Mouse (Mus musculus): ENCODE measurements at regions not wholly inside any gene's neighbourhood (a gene's known extent, or its start where the extent isn't known, plus 50 kb on each side); places are given as distances from the start of the nearest gene placed in this dataset.
A peak's percentile ranks its signal among the peaks of the same experiment; 100 is the strongest.
"Not testable (repeated sequence)": the region's sequence is repeated elsewhere in the genome, so short reads cannot be mapped to it uniquely, and the experiment has no call there.

- DNase-seq: no peak
Measured at GRCm38 (mm10) chr10:14333344-14333743, 212.1 kb downstream of the Adgrg6 start.

DNA sequence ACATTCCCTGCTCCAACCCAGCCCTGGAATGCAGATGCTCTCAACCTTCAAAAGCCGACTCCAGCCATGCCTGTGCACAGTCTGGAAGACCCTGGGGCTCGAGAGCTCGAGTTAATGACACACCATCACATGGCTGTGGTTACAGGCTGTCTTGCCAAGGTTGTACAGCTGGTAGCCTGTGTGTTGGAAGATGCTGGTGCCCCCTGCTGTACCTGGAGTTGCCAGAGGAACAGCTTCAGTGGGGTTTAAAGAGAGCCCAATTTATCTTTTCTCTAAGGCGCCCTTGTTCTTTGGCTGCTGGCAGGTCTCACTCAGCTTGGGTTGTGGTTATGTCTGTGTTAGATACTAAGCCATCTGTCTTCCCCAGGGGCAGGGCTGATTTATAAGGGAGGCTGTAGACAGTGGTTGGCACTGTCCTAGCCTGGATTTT lies 212.8 kb downstream of the Adgrg6 start:
- DNase-seq: peak; percentile 50

DNA sequence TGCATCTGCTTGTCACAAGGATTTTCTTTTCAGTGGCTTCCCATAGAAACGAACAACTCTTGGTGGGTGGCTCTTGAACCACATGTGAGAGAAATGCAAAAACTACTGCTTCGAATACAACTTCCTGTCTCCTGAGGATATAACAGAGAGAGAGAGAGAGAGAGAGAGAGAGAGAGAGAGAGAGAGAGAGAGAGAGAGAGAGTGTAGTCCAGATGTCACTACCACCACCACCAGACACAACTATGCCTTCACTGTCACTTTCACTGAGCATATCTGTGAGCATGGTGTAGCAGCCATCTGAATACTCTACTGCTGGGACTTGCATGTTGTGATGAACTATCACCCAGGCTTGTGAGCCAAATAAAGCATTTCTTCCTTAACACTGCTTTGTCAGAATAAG lies 216.6 kb downstream of the Adgrg6 start:
- no peak for DNase-seq

DNA sequence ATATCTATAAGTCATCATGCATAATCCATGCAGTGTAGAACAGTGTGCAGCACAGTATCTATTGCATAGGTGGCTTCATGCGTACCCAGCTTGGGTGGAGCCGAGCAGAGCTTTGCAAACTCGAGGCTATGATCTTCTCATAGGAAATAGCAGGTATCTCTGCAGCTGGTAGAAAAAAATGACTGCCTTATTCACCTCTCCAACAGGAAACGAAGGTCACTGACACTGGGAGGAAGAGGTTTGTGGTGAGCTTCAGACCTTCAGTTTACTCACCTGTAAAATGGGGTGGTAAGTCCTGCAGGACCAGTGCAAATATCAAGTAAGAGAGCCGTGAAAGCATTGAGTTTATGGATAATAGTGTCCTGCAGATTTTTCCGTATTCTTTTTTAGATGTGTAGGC lies 219.2 kb downstream of the Adgrg6 start:
- no peak for DNase-seq

GRCm38 (mm10) chr10:14321503-14321902 lies 224.0 kb downstream of the Adgrg6 start:
- DNase-seq: peak; percentile 85

- no peak for DNase-seq
Measured at GRCm38 (mm10) chr10:14315232-14315631, 230.2 kb downstream of the Adgrg6 start.

GRCm38 (mm10) chr10:14314607-14315006 lies 230.9 kb downstream of the Adgrg6 start:
- peak; percentile 70 for DNase-seq

- no peak for DNase-seq
Measured at GRCm38 (mm10) chr10:14314004-14314581, 231.4 kb downstream of the Adgrg6 start.

DNA sequence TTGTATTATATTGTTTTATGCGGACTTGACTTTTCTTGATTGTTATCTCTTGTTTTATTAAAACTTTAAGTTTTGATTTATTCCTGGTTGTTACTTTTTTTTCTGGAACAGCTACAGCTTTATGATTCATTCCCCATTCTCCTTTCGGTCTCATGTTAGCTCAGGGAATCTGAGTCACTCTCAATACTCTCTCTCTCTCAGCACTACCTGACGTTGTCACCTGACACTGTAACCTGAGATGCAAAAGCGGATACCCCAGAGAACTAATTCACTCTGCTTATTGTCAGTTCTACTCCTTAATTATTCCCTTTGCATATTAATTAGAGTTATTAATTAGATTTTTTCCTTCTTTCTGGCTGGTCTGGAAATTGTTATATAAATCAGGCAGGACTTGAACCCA lies 232.5 kb downstream of the Adgrg6 start:
- DNase-seq: no peak

DNA sequence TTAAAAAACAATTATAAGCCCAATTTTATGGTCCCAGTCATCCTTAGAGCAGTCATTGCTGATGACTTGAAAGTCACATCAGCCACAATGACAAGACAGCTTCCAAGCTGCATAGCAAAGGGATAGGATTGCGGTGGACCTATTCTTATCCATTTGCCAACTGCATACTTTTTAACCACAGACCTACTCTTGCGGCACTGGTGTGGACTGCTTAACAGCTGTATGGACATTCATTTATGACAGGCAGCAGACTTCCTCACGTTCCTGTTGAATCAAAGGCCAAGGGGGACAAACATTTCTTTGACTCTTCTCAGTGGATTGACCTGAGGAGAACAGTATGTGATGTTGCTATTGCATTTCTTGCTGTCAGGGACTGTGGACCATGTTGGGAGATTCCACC lies 233.5 kb downstream of the Adgrg6 start:
- no peak for DNase-seq

DNA sequence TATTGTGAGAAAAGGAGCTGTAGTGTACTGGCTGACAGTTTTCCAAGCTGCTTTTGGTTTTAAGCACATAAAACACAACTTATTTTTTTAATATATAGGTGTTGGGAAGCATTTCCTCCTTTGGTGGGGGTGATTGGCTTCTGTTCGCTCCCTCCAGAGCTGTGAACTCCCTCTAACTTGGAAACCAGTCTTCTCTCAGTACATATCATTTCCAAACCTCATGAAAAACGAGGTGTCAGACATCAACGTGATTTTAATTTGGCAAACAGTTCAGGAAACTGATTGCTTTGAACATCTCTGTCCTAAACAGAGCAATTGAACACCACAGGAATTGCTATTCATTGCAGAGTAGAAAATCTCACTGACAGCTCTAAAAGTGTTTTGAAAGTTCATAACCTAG lies 238.6 kb downstream of the Adgrg6 start:
- no peak for DNase-seq

DNA sequence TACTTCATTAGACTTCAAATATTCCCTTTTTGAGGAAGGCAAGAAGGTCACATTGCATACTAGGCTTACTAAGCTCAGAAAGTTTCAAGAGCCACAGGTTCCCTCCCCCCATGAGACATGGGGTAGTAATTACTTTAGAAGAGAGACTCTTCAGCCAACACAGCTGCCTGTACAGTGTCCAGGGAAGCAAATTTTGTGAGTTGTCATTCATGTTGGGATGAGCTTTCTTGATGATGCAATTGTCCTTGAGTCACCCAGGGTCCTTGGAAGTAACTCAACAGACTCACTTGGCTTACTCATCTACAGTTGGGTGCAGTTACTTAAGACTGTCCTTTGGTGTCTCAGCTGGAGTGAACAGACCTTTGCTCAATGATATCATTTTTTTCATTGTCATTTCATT lies 242.0 kb downstream of the Adgrg6 start:
- no peak for DNase-seq

- DNase-seq: no peak
Measured at GRCm38 (mm10) chr10:14296147-14296546, 249.3 kb downstream of the Adgrg6 start.

DNA sequence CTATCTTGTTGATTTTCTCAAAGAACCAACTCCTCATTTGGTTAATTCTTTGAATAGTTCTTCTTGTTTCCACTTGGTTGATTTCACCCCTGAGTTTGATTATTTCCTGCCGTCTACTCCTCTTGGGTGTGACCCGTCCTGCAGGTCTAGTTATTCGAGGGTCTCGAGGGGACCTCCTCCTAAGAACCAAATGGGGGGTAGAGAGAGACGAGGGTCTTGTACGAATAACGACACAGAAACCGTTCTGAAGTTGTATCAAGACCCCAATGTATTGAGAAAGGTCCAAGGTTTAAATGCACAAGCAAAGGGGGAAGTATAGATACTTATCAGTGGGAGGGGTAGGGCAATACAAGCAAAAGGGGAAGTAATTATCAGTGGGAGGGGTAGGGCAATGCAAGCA lies 252.8 kb downstream of the Adgrg6 start:
- not testable (repeated sequence) for DNase-seq

DNA sequence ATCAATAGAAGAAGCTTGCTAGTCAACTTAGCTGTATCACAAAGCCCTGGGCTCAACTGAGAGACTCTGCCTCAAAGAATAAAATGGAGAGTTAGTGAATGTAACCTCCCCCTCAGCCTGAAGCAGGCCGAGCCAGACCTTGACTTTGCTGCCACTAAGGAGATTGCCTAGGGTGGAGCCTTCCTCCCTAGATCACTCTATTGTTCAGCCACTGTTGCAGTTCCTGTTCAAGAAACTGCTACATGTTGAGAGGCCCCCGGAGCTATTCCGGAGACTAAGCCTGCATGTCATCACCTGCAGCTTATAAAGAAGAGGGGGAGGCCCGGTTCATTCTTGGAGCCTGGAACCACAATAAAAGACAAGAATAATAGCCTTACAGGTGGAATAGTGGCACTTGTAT lies 257.9 kb downstream of the Adgrg6 start:
- no peak for DNase-seq

GRCm38 (mm10) chr10:14276631-14277030 lies 268.8 kb downstream of the Adgrg6 start:
- no peak for DNase-seq

DNA sequence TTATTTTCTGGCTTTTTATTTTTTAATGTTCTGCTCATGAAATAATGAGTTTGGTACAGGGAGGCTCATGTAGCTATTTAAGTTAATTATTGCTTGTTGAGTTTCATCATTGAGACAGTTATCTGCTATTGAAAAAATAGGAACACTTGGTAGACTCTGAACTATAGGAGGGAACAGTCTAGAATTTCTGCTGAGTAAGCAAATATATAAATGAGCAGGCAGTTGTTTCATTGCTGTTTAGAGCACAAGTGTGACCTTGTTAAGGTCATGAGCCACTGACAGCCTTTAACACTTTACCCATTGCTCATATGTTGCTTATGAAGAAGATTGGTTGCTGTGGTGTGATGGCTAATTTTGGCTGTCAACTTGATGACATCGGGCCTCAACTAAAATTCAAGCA lies 270.0 kb downstream of the Adgrg6 start:
- no peak for DNase-seq

DNA sequence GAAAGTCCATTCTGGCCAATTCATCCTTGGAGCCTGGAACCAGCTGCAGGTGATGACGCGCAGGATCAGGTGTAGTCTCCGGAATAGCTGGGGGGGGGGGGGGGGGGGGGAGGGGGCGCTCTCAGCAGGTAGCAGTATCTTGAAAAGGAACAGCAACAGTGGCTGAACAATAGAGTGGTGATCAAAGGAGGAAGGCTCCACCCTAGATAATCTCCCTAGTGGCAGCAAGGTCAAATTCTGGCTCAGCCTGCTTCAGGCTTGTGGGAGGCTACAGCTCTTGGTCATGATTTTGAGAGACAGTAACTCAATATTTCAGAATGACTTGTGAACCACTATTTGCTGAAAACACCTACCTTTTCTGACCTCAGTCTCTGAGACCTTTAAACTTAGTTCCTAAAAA lies 275.5 kb downstream of the Adgrg6 start:
- no peak for DNase-seq

GRCm38 (mm10) chr10:14267641-14268040 lies 277.8 kb downstream of the Adgrg6 start:
- DNase-seq: no peak

GRCm38 (mm10) chr10:14239670-14240069 lies 273.8 kb downstream of the Hivep2 start:
- DNase-seq: no peak

GRCm38 (mm10) chr10:14234896-14235604 lies 269.2 kb downstream of the Hivep2 start:
- peak; percentile 65 for DNase-seq

DNA sequence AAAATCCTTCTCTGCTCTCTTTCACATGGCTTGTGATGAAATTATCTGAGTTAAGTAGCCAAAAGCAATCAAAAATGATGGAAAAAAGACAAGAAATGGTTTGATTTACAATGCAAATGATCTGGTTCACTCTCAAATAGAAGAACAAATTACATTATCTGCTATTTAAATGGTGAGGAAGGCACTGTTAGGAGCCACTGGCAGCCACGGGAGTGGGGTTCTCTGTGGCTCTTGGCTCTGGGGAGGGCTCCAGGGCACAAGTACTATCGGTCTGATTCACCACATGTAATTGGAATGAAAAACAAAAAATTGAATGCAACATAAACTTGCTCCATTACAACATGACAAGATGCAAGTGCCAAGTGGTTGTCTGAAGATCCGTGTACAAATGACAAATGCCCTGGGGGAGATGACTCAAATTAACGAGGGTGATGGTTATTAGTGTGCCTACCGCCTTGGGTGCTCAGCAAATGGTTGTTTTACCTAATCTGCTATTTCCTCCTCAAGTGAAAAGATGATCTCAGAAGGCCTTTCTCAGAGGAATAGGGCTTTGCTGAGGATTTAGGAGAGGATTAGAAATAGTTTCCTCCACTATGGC lies 268.2 kb downstream of the Hivep2 start:
- peak; percentile 9 for DNase-seq

DNA sequence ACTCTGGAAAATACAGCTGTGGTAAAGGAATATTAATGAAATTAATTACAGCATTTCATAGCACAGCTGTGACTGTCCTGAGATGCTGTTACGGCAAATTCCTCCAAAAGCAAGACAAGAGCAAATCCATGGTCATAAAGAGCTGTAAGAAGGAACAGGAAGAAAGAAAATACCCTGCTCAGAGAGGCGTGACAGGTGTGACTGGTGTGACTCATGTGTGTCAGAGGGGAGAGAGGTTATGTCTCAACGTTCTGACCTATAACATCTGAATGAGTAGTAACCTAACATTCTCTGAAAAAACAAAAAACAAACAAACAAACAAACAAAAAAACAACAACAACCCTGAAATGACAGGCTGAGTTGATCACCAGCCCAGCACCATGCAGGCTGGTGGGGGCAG lies 267.5 kb downstream of the Hivep2 start:
- DNase-seq: peak; percentile 33

DNA sequence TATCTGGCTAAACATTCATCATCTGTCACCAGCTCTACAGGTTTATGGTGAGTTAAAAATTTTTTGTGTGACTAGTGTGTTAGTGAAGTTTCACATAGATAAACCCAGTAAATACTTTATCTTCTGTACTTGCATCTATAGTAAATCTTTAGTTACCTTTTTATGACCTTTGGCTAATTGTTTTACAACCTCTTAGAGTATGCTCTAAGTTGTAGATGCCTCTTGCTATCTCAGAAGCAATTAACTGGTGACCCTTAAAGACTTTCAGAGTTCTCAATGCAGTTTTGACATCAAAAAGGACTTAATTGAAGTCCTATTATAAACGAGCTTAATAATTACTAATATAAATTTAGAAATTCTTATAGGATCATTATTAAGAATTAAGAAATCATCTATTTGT lies 265.6 kb downstream of the Hivep2 start:
- no peak for DNase-seq

DNA sequence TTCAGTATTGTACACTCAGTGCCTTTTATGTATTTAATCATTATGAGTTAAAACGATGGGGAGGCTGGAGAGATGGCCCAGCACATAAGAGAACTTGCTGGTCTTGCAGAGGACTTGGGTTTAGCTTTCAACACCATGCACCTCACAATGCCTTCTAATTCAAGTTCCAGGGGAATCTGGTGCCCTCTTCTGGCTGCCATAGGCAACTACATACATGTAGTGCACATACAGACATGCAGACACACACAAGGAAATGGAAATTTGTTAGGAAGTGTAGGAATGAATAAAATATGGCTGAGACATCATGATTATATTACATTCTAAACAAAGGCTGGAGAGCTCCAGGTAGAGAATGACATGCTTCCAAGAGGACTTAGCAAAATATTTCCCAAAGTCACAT lies 251.4 kb downstream of the Hivep2 start:
- DNase-seq: no peak
